Comparison of ENCODE assay signal across 13 mouse cellular contexts in genomic region chr4:110916061-110916460, GRCm38 (mm10).
DNase-seq lines count a peak whose midpoint lies in the region; ATAC-seq and TF ChIP-seq lines count a peak whose summit lies in the region.
"Had no signal": no experiment of that assay in that cellular context is flagged by ENCODE, and none has a peak within 500 bp of the region (broad histone marks: within the 10 kb centered on the region; RNA-seq: fewer than 3 reads in every experiment).

No protein-coding gene starts in this region.

- in situ Hi-C loops in Patski (cut with MboI; ENCODE audit: low pct_unique_long_range_greater_than_20kb), result no loop called here

- POLR2A ChIA-PET in Patski (lab: Charles Lee), result no interaction called here

- H3K27ac ChIP-seq in hindbrain, postnatal 0 days, result no peak overlapping the region
- no peak overlapping the region for H3K27ac ChIP-seq in hindbrain, embryonic 14.5 days
- H3K27ac ChIP-seq: heart, adult 2 months; hindbrain, embryonic 15.5 days; liver, embryonic 12.5 days had no signal

- peak; percentile 40 for DNase-seq in hindbrain, postnatal 0 days (ENCODE audit: low spot score)
- no peak for DNase-seq in hindbrain, embryonic 14.5 days (ENCODE audit: low spot score)
- peak; percentile 33 for DNase-seq in Patski (ENCODE audit: low read depth, low spot score)
- peak; percentile 9 to 17 for DNase-seq in kidney, postnatal 4 days
- peak; percentile 33 to 60 for DNase-seq in left cerebral cortex, postnatal 25 days (ENCODE audit: low spot score in 2 of 2)
- DNase-seq in neural tube, embryonic 10.5 days (ENCODE audit: extremely low spot score, low spot score), result no peak
- no peak for DNase-seq in gastrocnemius, postnatal 4 days (ENCODE audit: low spot score in 2 of 2)
- DNase-seq in retina, embryonic 14.5 days (ENCODE audit: low spot score), result no peak
- DNase-seq: cerebellum, adult 11 months; heart, adult 2 months had no signal

- H3K4me3 ChIP-seq in hindbrain, postnatal 0 days (ENCODE audit: low read length), result no peak overlapping the region
- no peak overlapping the region for H3K4me3 ChIP-seq in hindbrain, embryonic 14.5 days (replicated peaks; ENCODE audit: low read length)
- H3K4me3 ChIP-seq: heart, adult 2 months; hindbrain, embryonic 15.5 days; liver, embryonic 12.5 days had no signal

- no peaks in the 10 kb centered on the region for H3K9me3 ChIP-seq in hindbrain, postnatal 0 days (ENCODE audit: low read length)
- H3K9me3 ChIP-seq in hindbrain, embryonic 14.5 days (ENCODE audit: control insufficient read depth, low read length), result no peaks in the 10 kb centered on the region
- H3K9me3 ChIP-seq: hindbrain, embryonic 15.5 days; liver, embryonic 12.5 days had no signal

- no peaks in the 10 kb centered on the region for H3K27me3 ChIP-seq in hindbrain, postnatal 0 days (ENCODE audit: insufficient read depth, low read length)
- no peaks in the 10 kb centered on the region for H3K27me3 ChIP-seq in hindbrain, embryonic 14.5 days (ENCODE audit: control insufficient read depth, insufficient read depth, low read length)
- no peaks in the 10 kb centered on the region for H3K27me3 ChIP-seq in Patski
- H3K27me3 ChIP-seq: hindbrain, embryonic 15.5 days; liver, embryonic 12.5 days had no signal

- TF ChIP-seq CTCF in hindbrain, postnatal 0 days (IDR thresholded peaks at IDR 0.05; ENCODE audit: low read depth), result no peak
- no peak for TF ChIP-seq CTCF in Patski (IDR thresholded peaks at IDR 0.05)

- intact Hi-C loops in left cerebral cortex, postnatal 25 days (cut with DNase I), result loop anchor here (1.0 to 5.0 kb wide), 3 partner anchors 85 to 391 kb away; no protein-coding TSS in a partner anchor

- ATAC-seq in hindbrain, postnatal 0 days, result no peak
- ATAC-seq in hindbrain, embryonic 14.5 days (ENCODE audit: low FRiP score), result no peak
- peak; percentile 70 for ATAC-seq in Patski
- ATAC-seq: liver, embryonic 12.5 days had no signal

- H3K9ac ChIP-seq in hindbrain, postnatal 0 days (replicated peaks; ENCODE audit: low read length), result no peak overlapping the region
- no peak overlapping the region for H3K9ac ChIP-seq in hindbrain, embryonic 14.5 days
- H3K9ac ChIP-seq: hindbrain, embryonic 15.5 days; liver, embryonic 12.5 days had no signal

- no peaks in the 10 kb centered on the region for H3K36me3 ChIP-seq in hindbrain, postnatal 0 days (ENCODE audit: insufficient read depth, low read length)
- no peaks in the 10 kb centered on the region for H3K36me3 ChIP-seq in hindbrain, embryonic 14.5 days (replicated peaks; ENCODE audit: control insufficient read depth, insufficient read depth)
- H3K36me3 ChIP-seq: hindbrain, embryonic 15.5 days; liver, embryonic 12.5 days had no signal

- no peaks in the 10 kb centered on the region for H3K4me1 ChIP-seq in hindbrain, postnatal 0 days (ENCODE audit: insufficient read depth, low read length)
- no peaks in the 10 kb centered on the region for H3K4me1 ChIP-seq in hindbrain, embryonic 14.5 days (replicated peaks; ENCODE audit: control insufficient read depth, insufficient read depth, low read length)
- H3K4me1 ChIP-seq: hindbrain, embryonic 15.5 days; liver, embryonic 12.5 days had no signal

- H3K4me2 ChIP-seq in hindbrain, postnatal 0 days (ENCODE audit: low read depth, low read length), result no peak overlapping the region
- H3K4me2 ChIP-seq in hindbrain, embryonic 14.5 days (replicated peaks), result no peak overlapping the region
- H3K4me2 ChIP-seq: hindbrain, embryonic 15.5 days; liver, embryonic 12.5 days; midbrain, embryonic 11.5 days had no signal

- CTCF ChIA-PET in Patski (lab: Charles Lee), result interaction anchor here (1.1 kb wide), 1 partner anchor 53 kb away, joined by 3 read pairs; no protein-coding TSS in a partner anchor

Comparison
In these comparisons a context has a peak if more than half of its experiments do, and no peak if none do; other contexts are left out.
1. DNase-seq: peak in hindbrain, postnatal 0 days (single experiment), Patski (single experiment), kidney, postnatal 4 days (2 of 2) and left cerebral cortex, postnatal 25 days (2 of 2); none in hindbrain, embryonic 14.5 days (single experiment), neural tube, embryonic 10.5 days (single experiment), gastrocnemius, postnatal 4 days (0 of 2) and retina, embryonic 14.5 days (single experiment).